Mouse (Mus musculus) midbrain, embryonic 10.5 days (tissue): ENCODE measurements around the gene Gm4214. TPM values are rescaled to one million over a fixed set of nuclear protein-coding genes. Genes with fewer than 3 reads are reported as not detected.
"Not testable (repeated sequence)": the region's sequence is repeated elsewhere in the genome, so short reads cannot be mapped to it uniquely, and the experiment has no call there.

Experiments used
- DNase-seq: peaks from one replicate; pipeline ENCODE4 v3.0.0-alpha.2; 2017; ENCODE audit warnings: low spot score
- H3K27ac ChIP-seq: fragments of 300-500 bp; sonication (generic); replicated peaks from 2 replicates; pipeline ENCODE4 v1.5.1; 2016; ENCODE audit warnings: mild to moderate bottlenecking
- H3K27me3 ChIP-seq: fragments of 300-500 bp; sonication (generic); 2 replicates; pipeline ENCODE4 v1.6.1; 2016; ENCODE audit warnings: low read depth, mild to moderate bottlenecking; ENCODE audit not compliant: poor library complexity, severe bottlenecking
- H3K36me3 ChIP-seq: fragments of 300-500 bp; sonication (generic); 2 replicates; pipeline ENCODE4 v1.6.1; 2016; ENCODE audit warnings: mild to moderate bottlenecking, moderate library complexity
- H3K4me1 ChIP-seq: fragments of 300-500 bp; sonication (generic); 2 replicates; pipeline ENCODE4 v1.6.1; 2016
- H3K4me3 ChIP-seq: fragments of 300-500 bp; sonication (generic); 2 replicates; pipeline ENCODE4 v1.5.1; 2016; ENCODE audit warnings: mild to moderate bottlenecking, moderate library complexity
- H3K9me3 ChIP-seq: fragments of 300-500 bp; sonication (generic); replicated peaks from 2 replicates; pipeline ENCODE4 v1.6.1; 2016; ENCODE audit warnings: mild to moderate bottlenecking
- WGBS: fragments of 180-500 bp; shearing (Covaris S2); methylation state at CpG from one replicate; pipeline ENCODE4 v1.1.7; 2016; 5-methylcytosine and 5-hydroxymethylcytosine counted together
- polyA plus RNA-seq: library from polyadenylated mRNA; unstranded; fragments of >200 nt; fragmentation: Nextera tagmentation; extraction: Ambion mirVana; gene quantifications from 2 replicates; pipeline ENCODE4 v1.2.1, GENCODE M21; 2016

Gm4214 gene
- not detected in 2 replicates for polyA plus RNA-seq

- H3K4me3 ChIP-seq, H3K27ac ChIP-seq, DNase-seq, H3K9me3 ChIP-seq, H3K27me3 ChIP-seq, H3K36me3 ChIP-seq, H3K4me1 ChIP-seq: not testable (repeated sequence)
- no CpG with 5 or more reads among the region's 5 CpGs for WGBS
Measured at GRCm38 (mm10) chr7:22984573-22984972, at the start of gene Gm4214. Gene Gm4214 (minus strand): TSS chr7:22984673.

DNA sequence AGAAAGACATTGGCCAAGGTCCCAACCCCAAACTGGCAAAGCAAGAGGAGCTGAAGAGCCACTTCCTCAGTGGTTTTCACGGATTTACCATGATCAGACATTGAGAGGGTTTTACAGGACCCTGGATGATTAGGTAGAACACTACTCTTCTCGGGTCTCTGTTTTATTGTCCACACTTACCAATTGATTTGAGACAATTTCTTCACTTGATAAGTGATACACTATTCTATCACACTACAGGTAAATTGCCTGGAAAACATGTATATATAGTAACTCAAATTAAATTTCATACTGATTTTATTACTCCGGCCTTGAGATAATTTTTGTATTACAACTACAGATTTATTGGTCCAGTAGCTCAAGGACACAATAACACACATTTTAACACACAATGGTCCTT, 35.4 kb upstream of the Gm4214 start, which contains the start of gene Gm4216:
Gene Gm4216, minus strand, starts transcription at position 101 of the 400 bp plus-strand sequence.
- not testable (repeated sequence) for H3K4me3 ChIP-seq, DNase-seq
- no CpG with 5 or more reads among the region's 3 CpGs for WGBS

More for the DNA sequence above, 35.4 kb upstream of the Gm4214 start, which contains the start of gene Gm4216:
- H3K9me3 ChIP-seq, H3K27me3 ChIP-seq, H3K27ac ChIP-seq, H3K4me1 ChIP-seq, H3K36me3 ChIP-seq: not testable (repeated sequence)

Other genes starting within 250 kb of the Gm4214 start
- not detected in 2 replicates for gene Vmn1r157, start 223.0 kb downstream of the Gm4214 start, polyA plus RNA-seq
- not detected in 2 replicates for gene Vmn1r158, start 193.9 kb downstream of the Gm4214 start, polyA plus RNA-seq
- not detected in 2 replicates for gene Vmn1r159, start 141.1 kb downstream of the Gm4214 start, polyA plus RNA-seq
- gene Vmn1r160, start 113.4 kb downstream of the Gm4214 start, polyA plus RNA-seq = not detected in 2 replicates
- gene Gm4216, start 35.2 kb upstream of the Gm4214 start, polyA plus RNA-seq = not detected in 2 replicates
- not detected in 2 replicates for gene Vmn1r163, start 70.9 kb upstream of the Gm4214 start, polyA plus RNA-seq
- not detected in 2 replicates for gene Gm8720, start 82.8 kb upstream of the Gm4214 start, polyA plus RNA-seq
- gene Gm10662, start 159.8 kb upstream of the Gm4214 start, polyA plus RNA-seq = not detected in 2 replicates
- gene Vmn1r165, start 232.7 kb upstream of the Gm4214 start, polyA plus RNA-seq = not detected in 2 replicates